8 mouse cellular contexts compared by ENCODE assay signal in the genomic region with DNA sequence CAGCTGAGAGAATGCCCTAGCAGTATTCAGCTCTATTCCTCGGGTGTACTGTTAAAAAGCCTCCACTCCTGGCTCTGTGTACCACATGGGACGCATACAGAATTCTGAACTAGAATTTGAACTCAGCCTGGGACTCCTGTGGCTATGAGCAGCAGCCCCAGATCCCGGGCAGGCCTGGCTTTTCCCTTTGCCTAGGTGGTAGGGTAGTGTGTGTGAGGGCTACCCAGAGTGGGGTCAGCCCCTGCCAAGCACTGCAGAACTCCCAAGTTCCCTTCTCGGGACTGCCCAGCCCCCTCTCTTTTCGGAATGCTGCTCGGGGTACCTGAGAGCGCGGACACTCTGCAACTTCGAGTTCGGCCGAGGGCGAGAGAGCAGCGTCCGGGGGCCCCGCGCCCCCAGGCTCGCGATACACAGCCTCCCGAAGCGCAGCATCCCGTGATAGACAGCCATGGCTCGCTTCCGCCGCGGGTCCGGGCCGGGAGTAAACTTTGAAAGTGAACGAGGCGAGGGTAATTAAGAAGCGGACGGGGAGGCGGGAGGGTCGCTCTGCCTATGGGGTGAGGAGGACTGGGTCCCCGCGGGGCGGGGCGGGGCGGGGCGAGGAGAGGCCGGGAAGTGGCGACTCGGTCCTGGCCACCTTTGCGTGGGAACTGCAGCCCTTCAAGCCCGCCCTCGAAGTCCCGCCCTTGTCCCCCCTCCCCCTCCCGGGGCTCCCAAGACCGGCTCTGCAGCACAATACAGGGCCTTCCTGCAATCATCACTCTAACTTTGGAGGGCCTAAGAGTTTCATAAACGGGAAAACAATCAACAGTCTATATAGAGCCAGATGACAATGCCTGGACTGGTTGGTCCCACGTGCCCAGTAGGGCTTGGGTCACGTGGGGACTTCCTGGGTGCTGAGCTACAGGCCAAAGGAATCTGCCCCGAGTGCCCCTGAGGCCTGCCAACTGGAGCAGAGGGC. TPM values are rescaled to one million over a fixed set of nuclear protein-coding genes. Genes with fewer than 3 reads are reported as not detected.
DNase-seq lines count a peak whose midpoint lies in the region; ATAC-seq and TF ChIP-seq lines count a peak whose summit lies in the region.

Gene Acsf2, minus strand, starts transcription at position 551 of the 961 bp plus-strand sequence.

- no peak for TF ChIP-seq RAD21 in CH12.LX (IDR thresholded peaks at IDR 0.05; ENCODE audit: low read depth, low read length)

- H3K9me3 ChIP-seq in CH12.LX (replicated peaks; ENCODE audit: low read length), result no peaks in the 10 kb centered on the region
- H3K9me3 ChIP-seq in forebrain, embryonic 15.5 days, result no peaks in the 10 kb centered on the region
- H3K9me3 ChIP-seq in neural tube, embryonic 15.5 days (replicated peaks), result no peaks in the 10 kb centered on the region

- peak within 1 kb of the TSS; percentile 60 to 63 (median 60) for H3K4me3 ChIP-seq in CH12.LX (replicated peaks in 1 of 3; ENCODE audit: low read depth in 2 of 3, low read length in 2 of 3, poor library complexity in 1 of 3)
- peak within 1 kb of the TSS; percentile 58 for H3K4me3 ChIP-seq in bone marrow macrophage, adult 2 months (ENCODE audit: insufficient read depth, low read length)
- H3K4me3 ChIP-seq in forebrain, embryonic 15.5 days, result peak within 1 kb of the TSS; percentile 42
- H3K4me3 ChIP-seq in layer of hippocampus, adult 2 months, result peak within 1 kb of the TSS; percentile 52
- H3K4me3 ChIP-seq in lung, adult 2 months (replicated peaks; ENCODE audit: extremely low read depth, low read depth, low read length), result peak within 1 kb of the TSS; percentile 68
- peak within 1 kb of the TSS; percentile 41 for H3K4me3 ChIP-seq in neural tube, embryonic 15.5 days (replicated peaks)
- H3K4me3 ChIP-seq in thymus, adult 2 months (ENCODE audit: control insufficient read depth, insufficient read depth, low read length), result peak within 1 kb of the TSS; percentile 63

- TF ChIP-seq EP300 in CH12.LX (IDR thresholded peaks at IDR 0.05; ENCODE audit: low read length), result 0 out of 2 replicates have a peak, but pooled peaks have one; percentile 15

- DNase-seq in CH12.LX (ENCODE audit: extremely low read depth), result peak; percentile 88
- peak; percentile 19 to 34 for DNase-seq in layer of hippocampus, adult 2 months (ENCODE audit: low spot score in 2 of 2)
- DNase-seq in lung, adult 2 months, result peak; percentile 77
- DNase-seq in thymus, adult 2 months, result peak; percentile 65

- no peaks in the 10 kb centered on the region for H3K79me2 ChIP-seq in CH12.LX (replicated peaks; ENCODE audit: control insufficient read depth, extremely low read depth, insufficient read depth, poor library complexity, severe bottlenecking)

- ATAC-seq in forebrain, embryonic 15.5 days (replicated peaks), result peak; percentile 82
- ATAC-seq in hematopoietic stem cell, adult 5-6 weeks (replicated peaks in 1 of 2; ENCODE audit: insufficient read depth in 1 of 2, low FRiP score in 2 of 2, low TSS enrichment in 1 of 2, low read depth in 1 of 2, poor library complexity in 2 of 2, severe bottlenecking in 2 of 2), result peak; percentile 65 to 72
- peak; percentile 66; the same call in 1 of the 2 replicates for ATAC-seq in neural tube, embryonic 15.5 days (ENCODE audit: low FRiP score)

- peak; percentile 72 for TF ChIP-seq POLR2A in CH12.LX (IDR thresholded peaks at IDR 0.05; ENCODE audit: low read depth, low read length)
- TF ChIP-seq POLR2A in bone marrow macrophage, adult 2 months (IDR thresholded peaks at IDR 0.05; ENCODE audit: borderline replicate concordance, low read depth, low read length), result no peak
- no peak; the same call in 1 of the 2 replicates for TF ChIP-seq POLR2A in lung, adult 2 months (IDR thresholded peaks at IDR 0.05; ENCODE audit: borderline replicate concordance, extremely low read depth, low read depth, low read length)
- no peak for TF ChIP-seq POLR2A in thymus, adult 2 months (IDR thresholded peaks at IDR 0.05; ENCODE audit: control insufficient read depth, extremely low read depth, insufficient read depth, low read length, poor library complexity)

- dilution Hi-C loops in CH12.LX (cut with MboI; ENCODE audit: extremely low pct_ligation_motif_present, extremely low pct_unique_long_range_greater_than_20kb, low sequenced_read_pairs), result no loop called here

- peak within 1 kb of the TSS; percentile 90 for H3K4me2 ChIP-seq in CH12.LX (ENCODE audit: insufficient read depth, low read depth, poor library complexity, severe bottlenecking)
- peak within 1 kb of the TSS; percentile 55 for H3K4me2 ChIP-seq in forebrain, embryonic 15.5 days (replicated peaks)
- peak within 1 kb of the TSS; percentile 78 for H3K4me2 ChIP-seq in neural tube, embryonic 15.5 days

- WGBS in forebrain, embryonic 15.5 days, result under 1% methylated on average over 45 of the region's 52 CpGs
- WGBS in lung, adult 2 months, result 1% methylated on average over 41 of the region's 52 CpGs
- under 1% methylated on average over 46 of the region's 52 CpGs for WGBS in neural tube, embryonic 15.5 days
- WGBS in thymus, adult 2 months, result 3% methylated on average over 50 of the region's 52 CpGs

- no peak for TF ChIP-seq CTCF in CH12.LX (conservative IDR thresholded peaks at IDR 0.05 in 1 of 2, IDR thresholded peaks at IDR 0.05 in 1 of 2; ENCODE audit: low read depth in 2 of 2, low read length in 2 of 2)
- no peak for TF ChIP-seq CTCF in bone marrow macrophage, adult 2 months (IDR thresholded peaks at IDR 0.05; ENCODE audit: low read depth, low read length)
- no peak for TF ChIP-seq CTCF in layer of hippocampus, adult 2 months (conservative IDR thresholded peaks at IDR 0.05)
- TF ChIP-seq CTCF in lung, adult 2 months (IDR thresholded peaks at IDR 0.05; ENCODE audit: insufficient read depth, low read length), result no peak
- no peak for TF ChIP-seq CTCF in thymus, adult 2 months (IDR thresholded peaks at IDR 0.05; ENCODE audit: borderline replicate concordance, control insufficient read depth, extremely low read depth, insufficient read depth, low read length, poor library complexity)

- peaks cover 9 to 36% of the 10 kb centered on the region in 2 experiments for H3K4me1 ChIP-seq in CH12.LX (ENCODE audit: control insufficient read depth in 1 of 2, insufficient read depth in 2 of 2)
- peaks cover 17% of the 10 kb centered on the region for H3K4me1 ChIP-seq in bone marrow macrophage, adult 2 months (ENCODE audit: control insufficient read depth, insufficient read depth, low read length)
- peaks cover 8% of the 10 kb centered on the region for H3K4me1 ChIP-seq in forebrain, embryonic 15.5 days
- H3K4me1 ChIP-seq in lung, adult 2 months (ENCODE audit: control insufficient read depth, insufficient read depth, low read length), result peaks cover 9% of the 10 kb centered on the region
- H3K4me1 ChIP-seq in neural tube, embryonic 15.5 days, result peaks cover 12% of the 10 kb centered on the region
- peaks cover 8% of the 10 kb centered on the region for H3K4me1 ChIP-seq in thymus, adult 2 months (replicated peaks; ENCODE audit: control insufficient read depth, insufficient read depth, low read length)

- H3K9ac ChIP-seq in CH12.LX (ENCODE audit: insufficient read depth, low read depth), result peak within 1 kb of the TSS; percentile 59
- H3K9ac ChIP-seq in forebrain, embryonic 15.5 days (replicated peaks), result peak within 1 kb of the TSS; percentile 30
- H3K9ac ChIP-seq in neural tube, embryonic 15.5 days (replicated peaks), result peak within 1 kb of the TSS; percentile 41; the same call in 1 of the 2 replicates

- in situ Hi-C loops in CH12.LX (cut with MboI; ENCODE audit: low pct_ligation_motif_present, low pct_unique_long_range_greater_than_20kb, low sequenced_read_pairs), result no loop called here

- no peaks in the 10 kb centered on the region for H3K27me3 ChIP-seq in CH12.LX (replicated peaks)
- H3K27me3 ChIP-seq in forebrain, embryonic 15.5 days, result no peaks in the 10 kb centered on the region
- peaks cover 11% of the 10 kb centered on the region for H3K27me3 ChIP-seq in neural tube, embryonic 15.5 days (replicated peaks)
- no peaks in the 10 kb centered on the region for H3K27me3 ChIP-seq in thymus, adult 2 months (ENCODE audit: control insufficient read depth, insufficient read depth, low read length)

- H3K36me3 ChIP-seq in CH12.LX (replicated peaks in 1 of 2; ENCODE audit: control insufficient read depth in 1 of 2, insufficient read depth in 1 of 2, low read length in 1 of 2), result peaks cover 0 to 18% of the 10 kb centered on the region in 2 experiments
- no peaks in the 10 kb centered on the region for H3K36me3 ChIP-seq in forebrain, embryonic 15.5 days
- H3K36me3 ChIP-seq in neural tube, embryonic 15.5 days, result no peaks in the 10 kb centered on the region
- H3K36me3 ChIP-seq in thymus, adult 2 months (ENCODE audit: control insufficient read depth, insufficient read depth, low read length), result no peaks in the 10 kb centered on the region

- no peak within 1 kb of the TSS for H3K27ac ChIP-seq in CH12.LX (ENCODE audit: insufficient read depth, low read depth)
- 0 out of 2 replicates have a peak within 1 kb of the TSS, but pooled peaks have one; percentile 34 for H3K27ac ChIP-seq in bone marrow macrophage, adult 2 months (ENCODE audit: insufficient read depth, low read depth, low read length)
- no peak within 1 kb of the TSS for H3K27ac ChIP-seq in forebrain, embryonic 15.5 days (replicated peaks)
- H3K27ac ChIP-seq in layer of hippocampus, adult 2 months, result peak within 1 kb of the TSS; percentile 65
- peak within 1 kb of the TSS; percentile 29; the same call in 1 of the 2 replicates for H3K27ac ChIP-seq in neural tube, embryonic 15.5 days (replicated peaks)
- H3K27ac ChIP-seq in thymus, adult 2 months (ENCODE audit: control insufficient read depth, insufficient read depth, low read length), result no peak within 1 kb of the TSS

TF ChIP-seq in CH12.LX, 34 proteins besides CTCF, POLR2A, EP300 and RAD21 (continues in another document):
- TF ChIP-seq SIN3A (IDR thresholded peaks at IDR 0.05; ENCODE audit: low read length), result no peak
- TF ChIP-seq NRF1 (IDR thresholded peaks at IDR 0.05; ENCODE audit: low read depth, low read length), result no peak
- TF ChIP-seq JUND (conservative IDR thresholded peaks at IDR 0.05; ENCODE audit: low read depth, low read length), result no peak
- TF ChIP-seq MYC (IDR thresholded peaks at IDR 0.05; ENCODE audit: low read depth, low read length), result peak; percentile 87; the same call in 1 of the 2 replicates
- peak; percentile 46; the same call in 1 of the 2 replicates for TF ChIP-seq HCFC1 (IDR thresholded peaks at IDR 0.05; ENCODE audit: low read depth, low read length)

RNA-seq across cellular contexts. Expression of gene Acsf2, which starts in this region (rescaled TPM):
- total RNA-seq in CH12.LX (2012; rRNA removed) (4.9 and 7.5 TPM in 2 replicates), CH12.LX (2014; rRNA removed) (4.1 and 4.5 TPM in 2 replicates)
- 24.1 and 25.7 TPM in 2 replicates for polyA plus RNA-seq in CH12.LX (2012; ENCODE audit: insufficient read length, low read depth)
- 9.5 and 10.2 TPM in 2 replicates for polyA plus RNA-seq in bone marrow macrophage, adult 2 months (2012; ENCODE audit: insufficient read depth, insufficient read length, missing spikeins)
- 1.0 and 1.3 TPM in 2 replicates for polyA plus RNA-seq in forebrain, embryonic 15.5 days (2015; fragmentation: Nextera tagmentation; extraction: Ambion mirVana)
- total RNA-seq in hematopoietic stem cell, adult 5-6 weeks (2017), result 8.0 and 10.4 TPM in 2 replicates
- total RNA-seq in layer of hippocampus, adult 2 months (2021), result 10 to 100 TPM; 18.7 to 19.5 TPM
- polyA plus RNA-seq in lung, adult 2 months (2012; rRNA removed), result 28.0 and 35.2 TPM in 2 replicates
- polyA plus RNA-seq in neural tube, embryonic 15.5 days (2015; fragmentation: Nextera tagmentation; extraction: Ambion mirVana), result 1.1 and 3.2 TPM in 2 replicates
- polyA plus RNA-seq in thymus, adult 2 months (2012; rRNA removed), result 15.8 and 24.6 TPM in 2 replicates

Comparison
In these comparisons a context has a peak if more than half of its experiments do, and no peak if none do; other contexts are left out.
1. DNase-seq: peak in every context shown above with its lines; median percentile 88 in CH12.LX; 77 in lung, adult 2 months; 65 in thymus, adult 2 months; 26 in layer of hippocampus, adult 2 months.
2. H3K27ac ChIP-seq: peak in bone marrow macrophage, adult 2 months (single experiment), layer of hippocampus, adult 2 months (single experiment) and neural tube, embryonic 15.5 days (single experiment); none in CH12.LX (single experiment), forebrain, embryonic 15.5 days (single experiment) and thymus, adult 2 months (single experiment).
3. Peak in every context shown above with its lines, with median percentiles within 50 percentile points of each other: H3K4me2 ChIP-seq, H3K4me3 ChIP-seq, H3K9ac ChIP-seq and ATAC-seq.